Comparison of ENCODE assay signal across 27 mouse cellular contexts in the genomic region with DNA sequence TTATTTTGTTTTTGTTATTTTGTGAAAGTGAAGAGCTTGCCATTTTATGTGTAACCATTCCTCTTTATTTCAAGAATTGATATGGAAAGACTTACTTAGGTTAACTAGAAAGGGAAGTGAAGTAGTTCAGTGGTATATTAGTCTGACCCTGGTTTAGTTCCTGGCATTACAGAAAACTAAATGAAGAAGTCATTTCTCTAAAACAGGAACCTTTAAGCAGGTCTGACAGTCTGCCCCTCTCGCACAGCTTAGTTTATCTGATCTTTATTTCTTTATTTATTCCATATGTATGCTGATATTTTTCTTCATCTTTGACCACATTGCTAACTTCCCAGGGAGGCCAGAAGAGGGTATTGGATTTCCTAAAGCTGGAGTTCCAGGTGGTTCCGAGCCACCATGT.
"Had no signal": no experiment of that assay in that cellular context is flagged by ENCODE, and none has a peak within 500 bp of the region (broad histone marks: within the 10 kb centered on the region; RNA-seq: fewer than 3 reads in every experiment).

No protein-coding gene starts in this region.

- ATAC-seq: hindbrain, embryonic 16.5 days; hindbrain, postnatal 0 days; inflammation-experienced regulatory T-cells, adult 6 months; intestine, embryonic 15.5 days; intestine, embryonic 16.5 days; intestine, postnatal 0 days had no signal

- DNase-seq: heart, postnatal 10 days; heart, postnatal 14 days; heart, postnatal 36 days; heart, postnatal 4 days; kidney, adult 11 months; kidney, postnatal 14 days; layer of hippocampus, adult 9-11 months; layer of hippocampus, postnatal 36 days had no signal

- H3K27ac ChIP-seq: heart, embryonic 10.5 days; heart, embryonic 13.5 days; heart, embryonic 15.5 days; hindbrain, embryonic 10.5 days; hindbrain, embryonic 12.5 days; hindbrain, embryonic 13.5 days; hindbrain, embryonic 14.5 days; hindbrain, embryonic 15.5 days; hindbrain, postnatal 0 days; intestine, embryonic 15.5 days; kidney, embryonic 15.5 days; kidney, postnatal 0 days; layer of hippocampus, adult 2 months had no signal

- H3K9me3 ChIP-seq: heart, embryonic 10.5 days; heart, embryonic 12.5 days; heart, embryonic 13.5 days; heart, embryonic 15.5 days; hindbrain, embryonic 10.5 days; hindbrain, embryonic 12.5 days; hindbrain, embryonic 13.5 days; hindbrain, embryonic 15.5 days; intestine, embryonic 15.5 days; kidney, embryonic 15.5 days had no signal

- H3K27me3 ChIP-seq: heart, embryonic 12.5 days; heart, embryonic 13.5 days; heart, embryonic 15.5 days; hindbrain, embryonic 12.5 days; hindbrain, embryonic 13.5 days; hindbrain, embryonic 15.5 days; intestine, embryonic 15.5 days; kidney, embryonic 15.5 days had no signal

- H3K9ac ChIP-seq: heart, embryonic 12.5 days; heart, embryonic 13.5 days; heart, embryonic 15.5 days; hindbrain, embryonic 12.5 days; hindbrain, embryonic 13.5 days; hindbrain, embryonic 14.5 days; hindbrain, embryonic 15.5 days; intestine, embryonic 15.5 days; kidney, embryonic 15.5 days had no signal

- H3K4me2 ChIP-seq: heart, embryonic 11.5 days; heart, embryonic 12.5 days; heart, embryonic 13.5 days; heart, embryonic 15.5 days; hindbrain, embryonic 12.5 days; hindbrain, embryonic 13.5 days; hindbrain, embryonic 14.5 days; hindbrain, embryonic 15.5 days; intestine, embryonic 15.5 days; kidney, embryonic 15.5 days had no signal

- H3K4me3 ChIP-seq: heart, embryonic 10.5 days; heart, embryonic 12.5 days; heart, embryonic 13.5 days; heart, embryonic 15.5 days; hindbrain, embryonic 10.5 days; hindbrain, embryonic 12.5 days; hindbrain, embryonic 13.5 days; hindbrain, embryonic 15.5 days; intestine, embryonic 15.5 days; kidney, embryonic 15.5 days; layer of hippocampus, adult 2 months had no signal

- H3K4me1 ChIP-seq: heart, embryonic 10.5 days; heart, embryonic 12.5 days; heart, embryonic 13.5 days; heart, embryonic 15.5 days; hindbrain, embryonic 10.5 days; hindbrain, embryonic 12.5 days; hindbrain, embryonic 13.5 days; hindbrain, embryonic 15.5 days; intestine, embryonic 15.5 days; kidney, embryonic 15.5 days had no signal
